Mouse (Mus musculus) lung, embryonic 14.5 days (tissue): ENCODE data around the gene Lrrc57. TPM values are rescaled to one million over a fixed set of nuclear protein-coding genes. Genes with fewer than 3 reads are reported as not detected.

Experiments used
- ATAC-seq: fragments of 200-750 bp; cut with Nextera tagmentation; 2 replicates; pipeline ENCODE4 v1.8.0; 2017; ENCODE audit warnings: mild to moderate bottlenecking, moderate TSS enrichment, moderate library complexity; ENCODE audit not compliant: insufficient read depth
- DNase-seq: peaks from one replicate; pipeline ENCODE4 v3.0.0-alpha.2; 2015
- H3K27ac ChIP-seq: fragments of 300-500 bp; sonication (generic); 2 replicates; pipeline ENCODE4 v1.5.1; 2014; ENCODE audit warnings: low read depth, mild to moderate bottlenecking, moderate library complexity
- H3K27me3 ChIP-seq: fragments of 300-500 bp; sonication (generic); 2 replicates; pipeline ENCODE4 v1.6.1; 2014; ENCODE audit warnings: low read length, control low read depth; ENCODE audit not compliant: insufficient read depth
- H3K36me3 ChIP-seq: fragments of 300-500 bp; sonication (generic); 2 replicates; pipeline ENCODE4 v1.6.1; 2014; ENCODE audit warnings: control low read depth; ENCODE audit not compliant: insufficient read depth
- H3K4me1 ChIP-seq: fragments of 300-500 bp; sonication (generic); 2 replicates; pipeline ENCODE4 v1.6.1; 2014; ENCODE audit warnings: antibody characterized with exemption, control low read depth; ENCODE audit not compliant: insufficient read depth
- H3K4me2 ChIP-seq: fragments of 300-500 bp; sonication (generic); 2 replicates; pipeline ENCODE4 v1.6.1; 2014; ENCODE audit warnings: mild to moderate bottlenecking
- H3K4me3 ChIP-seq: fragments of 300-500 bp; sonication (generic); 2 replicates; pipeline ENCODE4 v1.5.1; 2014; ENCODE audit warnings: low read depth, low read length
- H3K9ac ChIP-seq: fragments of 300-500 bp; sonication (generic); 2 replicates; pipeline ENCODE4 v1.6.1; 2014
- H3K9me3 ChIP-seq: fragments of 300-500 bp; sonication (generic); 2 replicates; pipeline ENCODE4 v1.6.1; 2016; ENCODE audit warnings: low read depth, low read length, control low read depth
- CTCF ChIP-seq: IDR thresholded peaks from 2 replicates; pipeline ENCODE4 v1.5.1; 2016; ENCODE audit warnings: antibody characterized with exemption, low read depth
- WGBS: fragments of 180-500 bp; shearing (Covaris S2); extraction: QIAGEN DNeasy Blood & Tissue Kit; methylation state at CpG from one replicate; pipeline ENCODE4 v1.1.7; 2014; 5-methylcytosine and 5-hydroxymethylcytosine counted together
- polyA plus RNA-seq: library from polyadenylated mRNA; unstranded; fragments of >200 nt; fragmentation: Nextera tagmentation; extraction: Ambion mirVana; gene quantifications from 2 replicates; pipeline ENCODE4 v1.2.1, GENCODE M21; 2014

Lrrc57 gene
- polyA plus RNA-seq = 22.6 and 23.5 TPM in 2 replicates

- Histone ChIP-seq H3K4me1 (peaks cover 7% of the 10 kb centered on the region), H3K9me3 (no peaks in the 10 kb centered on the region), H3K27ac (peak within 1 kb of the TSS; percentile 94), H3K4me3 (peak within 1 kb of the TSS; percentile 90), H3K27me3 (no peaks in the 10 kb centered on the region), H3K4me2 (peak within 1 kb of the TSS; percentile 93), H3K9ac (peak within 1 kb of the TSS; percentile 85), H3K36me3 (peaks cover 31% of the 10 kb centered on the region)
- peak; percentile 98 for ATAC-seq
- under 1% methylated on average over 52 of the region's 52 CpGs for WGBS
- peak; percentile 96 for DNase-seq
- peak; percentile 38 for TF ChIP-seq CTCF
These were observed at the start of gene Lrrc57, which contains the start of gene Haus2 for GRCm38 (mm10) chr2:120608830-120609723. Gene Lrrc57, minus strand, starts transcription at chr2:120609520. Gene Haus2, plus strand, starts transcription at chr2:120609383.

- no peak for TF ChIP-seq CTCF
- ATAC-seq = no peak
- Histone ChIP-seq H3K4me2 (no peak overlapping the region), H3K36me3 (no peaks in the 10 kb centered on the region), H3K27me3 (no peaks in the 10 kb centered on the region), H3K9me3 (no peaks in the 10 kb centered on the region), H3K4me1 (0 out of 2 replicates have a peak, but pooled peaks cover 6% of the 10 kb centered on the region), H3K27ac (no peak overlapping the region), H3K4me3 (no peak overlapping the region), H3K9ac (no peak overlapping the region)
- no peak for DNase-seq
- WGBS = 63% methylated on average over 5 of the region's 5 CpGs
These were observed 49.2 kb upstream of the Lrrc57 start for GRCm38 (mm10) chr2:120658486-120658885.

- Histone ChIP-seq H3K4me1 (peaks cover 3% of the 10 kb centered on the region; the same call in 1 of the 2 replicates), H3K9ac (no peak overlapping the region), H3K4me3 (no peak overlapping the region), H3K36me3 (no peaks in the 10 kb centered on the region), H3K27ac (no peak overlapping the region), H3K27me3 (no peaks in the 10 kb centered on the region), H3K4me2 (no peak overlapping the region), H3K9me3 (no peaks in the 10 kb centered on the region)
- no peak for DNase-seq
- ATAC-seq = no peak
- no peak for TF ChIP-seq CTCF
- 93% methylated on average over 2 of the region's 2 CpGs for WGBS
These were observed 47.4 kb upstream of the Lrrc57 start for GRCm38 (mm10) chr2:120656711-120657110.

- DNase-seq = no peak
- Histone ChIP-seq H3K27me3 (no peaks in the 10 kb centered on the region), H3K9ac (no peak overlapping the region), H3K36me3 (no peaks in the 10 kb centered on the region), H3K9me3 (no peaks in the 10 kb centered on the region), H3K4me1 (peaks cover 3% of the 10 kb centered on the region; the same call in 1 of the 2 replicates), H3K4me3 (no peak overlapping the region), H3K4me2 (no peak overlapping the region), H3K27ac (no peak overlapping the region)
- WGBS = 88% methylated on average over 5 of the region's 5 CpGs
- no peak for ATAC-seq
- no peak for TF ChIP-seq CTCF
These were observed 46.6 kb upstream of the Lrrc57 start for GRCm38 (mm10) chr2:120655905-120656304.

GRCm38 (mm10) chr2:120654693-120655092, 45.4 kb upstream of the Lrrc57 start:
- Histone ChIP-seq H3K4me1 (no peaks in the 10 kb centered on the region; the same call in 1 of the 2 replicates), H3K4me3 (no peak overlapping the region), H3K27me3 (no peaks in the 10 kb centered on the region), H3K9me3 (no peaks in the 10 kb centered on the region), H3K4me2 (no peak overlapping the region), H3K9ac (no peak overlapping the region), H3K36me3 (no peaks in the 10 kb centered on the region), H3K27ac (no peak overlapping the region)
- DNase-seq (no peak), ATAC-seq (no peak)
- TF ChIP-seq CTCF = no peak
- WGBS = 84% methylated on average over 2 of the region's 2 CpGs

GRCm38 (mm10) chr2:120652925-120653284, 43.6 kb upstream of the Lrrc57 start:
- Histone ChIP-seq H3K4me2 (no peak overlapping the region), H3K9me3 (no peaks in the 10 kb centered on the region), H3K4me3 (no peak overlapping the region), H3K36me3 (no peaks in the 10 kb centered on the region), H3K27me3 (no peaks in the 10 kb centered on the region), H3K4me1 (no peaks in the 10 kb centered on the region; the same call in 1 of the 2 replicates), H3K27ac (peak overlapping the region; percentile 65; the same call in 1 of the 2 replicates), H3K9ac (no peak overlapping the region)
- ATAC-seq (peak; percentile 35; the same call in 1 of the 2 replicates), DNase-seq (peak; percentile 34)
- no peak for TF ChIP-seq CTCF
- 74% methylated on average over 7 of the region's 7 CpGs for WGBS

- no peak overlapping the region for H3K4me2 ChIP-seq
- peak; percentile 40 for DNase-seq
- no peaks in the 10 kb centered on the region for H3K36me3 ChIP-seq
- peak overlapping the region; percentile 65 for H3K27ac ChIP-seq
- H3K4me1 ChIP-seq = no peaks in the 10 kb centered on the region; the same call in 1 of the 2 replicates
- no peak overlapping the region for H3K4me3 ChIP-seq
- H3K9me3 ChIP-seq = no peaks in the 10 kb centered on the region
- ATAC-seq = peak; percentile 35; the same call in 1 of the 2 replicates
- no peak for TF ChIP-seq CTCF
- H3K27me3 ChIP-seq = no peaks in the 10 kb centered on the region
- 61% methylated on average over 7 of the region's 7 CpGs for WGBS
- H3K9ac ChIP-seq = no peak overlapping the region
These were observed 43.1 kb upstream of the Lrrc57 start for GRCm38 (mm10) chr2:120652256-120652924.
